ENCODE assay signal across 8 mouse cellular contexts in the genomic region with DNA sequence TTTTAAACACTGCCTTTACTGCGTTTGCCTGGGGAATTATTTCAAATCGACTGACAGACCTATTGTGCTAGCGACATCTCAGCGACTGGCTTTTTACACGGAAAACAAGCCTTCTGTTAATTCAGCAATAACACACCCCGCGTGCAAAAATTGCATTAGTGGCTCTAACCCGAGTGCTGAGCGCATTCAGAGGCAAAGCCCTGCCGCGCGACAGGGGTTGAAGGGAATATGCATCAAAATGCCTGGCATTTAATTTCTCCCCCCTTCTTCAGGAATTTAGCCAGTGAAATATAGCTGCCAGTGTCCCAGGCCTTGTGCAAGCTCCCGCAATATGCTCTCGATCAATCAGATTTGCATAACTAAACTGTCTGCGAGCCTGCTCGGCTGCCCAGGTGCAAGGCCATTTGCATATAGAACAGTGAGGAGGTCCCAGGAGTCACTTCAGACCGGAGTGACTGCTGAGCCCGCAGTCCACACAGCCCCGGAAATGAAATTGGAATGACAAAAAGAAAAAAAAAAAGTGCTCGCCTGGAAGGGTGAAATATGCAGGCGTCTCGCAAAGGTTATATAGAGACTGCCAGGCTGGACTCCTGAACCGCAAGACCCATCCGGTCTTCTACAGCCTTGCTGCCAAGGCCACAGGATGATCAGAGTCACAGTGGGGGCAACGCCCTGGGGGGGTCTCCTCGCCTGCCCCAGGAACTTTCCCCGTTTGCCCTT.
A peak's percentile ranks its signal among the peaks of the same experiment; 100 is the strongest.
DNase-seq lines count a peak whose midpoint lies in the region; ATAC-seq and TF ChIP-seq lines count a peak whose summit lies in the region.

No protein-coding gene starts in this region.

- H3K4me3 ChIP-seq in forebrain, postnatal 0 days (ENCODE audit: low read depth, low read length), result peak overlapping the region; percentile 36
- H3K4me3 ChIP-seq in limb, embryonic 15.5 days, result peak overlapping the region; percentile 39

- H3K27me3 ChIP-seq in forebrain, postnatal 0 days (ENCODE audit: insufficient read depth, low read length), result no peaks in the 10 kb centered on the region
- H3K27me3 ChIP-seq in limb, embryonic 15.5 days, result peaks cover 44% of the 10 kb centered on the region

- 4% methylated on average over 27 of the region's 27 CpGs for WGBS in forebrain, postnatal 0 days
- 5% methylated on average over 27 of the region's 27 CpGs for WGBS in limb, embryonic 15.5 days

- H3K36me3 ChIP-seq in forebrain, postnatal 0 days (ENCODE audit: insufficient read depth), result no peaks in the 10 kb centered on the region
- no peaks in the 10 kb centered on the region for H3K36me3 ChIP-seq in limb, embryonic 15.5 days

- H3K4me2 ChIP-seq in forebrain, postnatal 0 days (ENCODE audit: low read depth), result peak overlapping the region; percentile 76
- peak overlapping the region; percentile 68 for H3K4me2 ChIP-seq in limb, embryonic 15.5 days

- peak overlapping the region; percentile 43 for H3K9ac ChIP-seq in forebrain, postnatal 0 days
- H3K9ac ChIP-seq in limb, embryonic 15.5 days, result no peak overlapping the region

- no peaks in the 10 kb centered on the region for H3K9me3 ChIP-seq in forebrain, postnatal 0 days (ENCODE audit: low read length)
- no peaks in the 10 kb centered on the region for H3K9me3 ChIP-seq in limb, embryonic 15.5 days

- H3K27ac ChIP-seq in forebrain, postnatal 0 days (ENCODE audit: low read depth, low read length), result peak overlapping the region; percentile 80
- no peak overlapping the region for H3K27ac ChIP-seq in limb, embryonic 15.5 days

- DNase-seq in cerebellum, postnatal 25 days, result peak; percentile 48 to 64
- DNase-seq in cerebellum, adult 11 months, result no peak
- peak; percentile 7 for DNase-seq in Muller cell, postnatal 12 days (ENCODE audit: inconsistent ontology term)
- DNase-seq in forebrain, postnatal 0 days, result no peak
- DNase-seq in retina, postnatal 1 day, result peak; percentile 41
- no peak for DNase-seq in natural killer cell, adult 2 months (ENCODE audit: low spot score in 2 of 2)
- no peak for DNase-seq in urinary bladder, adult 18-20 months (ENCODE audit: low spot score in 2 of 2)

- peak; percentile 28; the same call in 1 of the 2 replicates for ATAC-seq in forebrain, postnatal 0 days
- ATAC-seq in limb, embryonic 15.5 days (ENCODE audit: insufficient number of reproducible peaks, low FRiP score, low TSS enrichment, low read depth), result no peak

- no peak for TF ChIP-seq CTCF in forebrain, postnatal 0 days (IDR thresholded peaks at IDR 0.05; ENCODE audit: low read depth)

- peaks cover 11% of the 10 kb centered on the region for H3K4me1 ChIP-seq in forebrain, postnatal 0 days (ENCODE audit: insufficient read depth)
- peaks cover 17% of the 10 kb centered on the region for H3K4me1 ChIP-seq in limb, embryonic 15.5 days

Comparison
In these comparisons a context has a peak if more than half of its experiments do, and no peak if none do; other contexts are left out.
1. DNase-seq: peak in cerebellum, postnatal 25 days (2 of 2), Muller cell, postnatal 12 days (single experiment) and retina, postnatal 1 day (single experiment); none in cerebellum, adult 11 months (single experiment), forebrain, postnatal 0 days (single experiment), natural killer cell, adult 2 months (0 of 2) and urinary bladder, adult 18-20 months (0 of 2).